Mouse (Mus musculus) E14TG2a.4 (cell line): Measurements from ENCODE around the gene Zfhx3.

Experiments used
- CTCF ChIP-seq: conservative IDR thresholded peaks from 2 replicates; pipeline ENCODE4 v1.5.1; 2014; ENCODE audit warnings: low read length
- NANOG ChIP-seq: IDR thresholded peaks from 2 replicates; pipeline ENCODE4 v1.6.1; 2014; ENCODE audit warnings: borderline replicate concordance, low read length, mixed read lengths
- POU5F1 ChIP-seq: IDR thresholded peaks from 2 replicates; pipeline ENCODE4 v1.6.1; 2014; ENCODE audit warnings: low read length, borderline replicate concordance

- TF ChIP-seq CTCF (no peak), POU5F1 (no peak), NANOG (no peak)
Observed at GRCm38 (mm10) chr8:108591037-108591436, 648.6 kb downstream of the Zfhx3 start.
